Mouse (Mus musculus): ENCODE data around the gene Mettl7b. TPM values are rescaled to one million over a fixed set of nuclear protein-coding genes. Genes with fewer than 3 reads are reported as not detected.

The Mettl7b gene
- polyA plus RNA-seq, 1 experiment from 2014 or later = 68.0 TPM

DNA sequence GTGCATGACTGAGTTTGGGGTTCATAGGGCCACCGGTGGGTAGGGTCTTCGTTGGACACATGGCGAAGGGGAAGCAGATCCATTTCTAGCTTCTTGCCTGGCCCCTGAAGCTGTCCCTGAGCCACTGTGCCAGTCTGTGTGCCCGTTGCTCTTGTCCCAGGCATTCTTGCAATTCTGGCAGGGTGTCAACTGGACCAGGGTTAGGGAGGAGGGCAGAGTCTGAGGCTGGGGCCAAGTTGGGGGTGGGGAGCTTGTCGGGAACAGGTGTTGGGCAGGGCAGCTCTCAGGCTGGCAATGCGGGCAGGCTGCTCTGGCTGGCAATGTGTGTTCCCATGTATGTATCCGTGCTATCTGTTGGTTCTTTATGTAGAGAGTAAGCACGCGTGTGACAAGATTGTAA, 22.3 kb downstream of the Mettl7b start:
- Histone ChIP-seq H3K27ac (replicated peaks) (no peak overlapping the region), H3K27me3 (ENCODE audit: control insufficient read depth, insufficient read depth, low read length) (no peaks in the 10 kb centered on the region), H3K4me2 (replicated peaks; ENCODE audit: low read depth) (no peak overlapping the region), H3K4me3 (ENCODE audit: low read depth, low read length) (no peak overlapping the region), H3K4me1 (replicated peaks; ENCODE audit: control insufficient read depth, insufficient read depth) (no peaks in the 10 kb centered on the region), H3K36me3 (ENCODE audit: control insufficient read depth, insufficient read depth, low read length) (no peaks in the 10 kb centered on the region), H3K9me3 (ENCODE audit: control insufficient read depth, low read length) (no peaks in the 10 kb centered on the region), H3K9ac (ENCODE audit: low read length) (no peak overlapping the region)
- ATAC-seq (ENCODE audit: low FRiP score, low TSS enrichment) (peak; percentile 68), DNase-seq (ENCODE audit: low spot score) (peak; percentile 75)
- TF ChIP-seq EP300 (optimal IDR thresholded peaks at IDR 0.05) (no peak), CTCF (IDR thresholded peaks at IDR 0.05; ENCODE audit: low read depth) (no peak)
- WGBS = 58% methylated on average over 9 of the region's 9 CpGs

DNA sequence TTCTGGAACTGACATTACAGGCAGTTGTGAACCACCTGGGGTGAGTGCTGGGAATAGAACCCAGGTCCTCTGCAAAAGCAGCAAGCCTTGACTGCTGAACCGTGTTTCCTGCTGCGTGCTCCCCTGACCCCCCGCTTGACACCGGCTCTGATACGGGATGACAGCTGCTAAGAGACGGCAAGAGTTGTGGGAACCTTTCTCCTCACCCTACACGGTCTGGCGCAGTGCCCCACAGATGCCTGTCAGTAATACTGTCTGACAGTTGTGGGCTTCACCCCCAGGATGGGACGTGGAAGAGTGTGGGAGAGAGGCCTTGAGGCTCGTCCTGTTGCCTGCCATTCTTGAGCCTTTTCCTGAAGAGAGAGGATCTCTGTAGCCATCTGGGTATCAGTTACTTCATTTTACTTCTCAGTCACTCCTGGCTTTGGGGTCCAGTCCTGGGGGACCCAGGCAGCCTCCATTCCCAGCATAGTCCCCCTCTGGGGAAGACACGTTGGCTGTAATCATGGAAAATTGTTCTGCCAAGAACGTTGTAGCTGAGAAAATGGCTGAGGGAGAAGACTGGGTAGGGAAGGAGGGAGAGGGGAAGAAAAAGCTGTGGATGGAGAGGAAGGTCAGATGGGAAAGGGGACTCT, 22.9 kb downstream of the Mettl7b start:
- Histone ChIP-seq H3K36me3 (ENCODE audit: control insufficient read depth, insufficient read depth, low read length) (no peaks in the 10 kb centered on the region), H3K27ac (replicated peaks) (no peak overlapping the region), H3K4me3 (ENCODE audit: low read depth, low read length) (no peak overlapping the region), H3K27me3 (ENCODE audit: control insufficient read depth, insufficient read depth, low read length) (no peaks in the 10 kb centered on the region), H3K4me1 (replicated peaks; ENCODE audit: control insufficient read depth, insufficient read depth) (no peaks in the 10 kb centered on the region), H3K9ac (ENCODE audit: low read length) (no peak overlapping the region), H3K9me3 (ENCODE audit: control insufficient read depth, low read length) (no peaks in the 10 kb centered on the region), H3K4me2 (replicated peaks; ENCODE audit: low read depth) (no peak overlapping the region)
- WGBS = 69% methylated on average over 12 of the region's 12 CpGs
- no peak for TF ChIP-seq EP300 (optimal IDR thresholded peaks at IDR 0.05)
- TF ChIP-seq CTCF (IDR thresholded peaks at IDR 0.05; ENCODE audit: low read depth) = no peak
- ATAC-seq (ENCODE audit: low FRiP score, low TSS enrichment) (no peak), DNase-seq (ENCODE audit: low spot score) (no peak)

DNA sequence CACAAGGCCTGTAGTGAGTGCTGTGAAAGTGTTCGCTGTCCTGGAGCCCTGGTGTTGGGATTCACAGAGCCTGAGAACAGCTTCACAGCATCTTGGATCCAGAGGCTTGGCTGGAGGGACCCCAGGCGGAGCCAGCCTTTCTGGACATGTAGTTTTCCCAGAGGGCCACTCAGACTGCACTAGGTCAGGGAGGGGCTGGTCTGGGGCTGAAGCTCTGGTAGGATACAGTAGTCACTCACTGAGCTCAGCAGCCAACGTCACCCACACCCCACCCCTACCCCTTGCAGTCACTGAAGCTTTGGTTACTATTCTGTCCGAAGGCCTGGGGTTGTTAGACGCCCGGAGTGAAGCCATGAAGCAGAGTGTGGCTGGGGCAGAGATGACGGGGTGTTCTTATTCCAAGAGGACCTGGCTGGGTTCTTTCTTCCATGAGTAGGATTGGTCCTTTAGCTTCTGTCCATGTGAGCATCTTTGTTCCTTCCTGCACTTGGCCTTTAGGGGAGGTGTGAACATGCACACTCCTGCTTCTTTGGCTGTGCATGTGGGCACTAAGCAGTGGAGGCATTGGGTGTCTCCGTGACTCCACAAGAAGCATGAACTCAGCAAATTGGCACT, 24.9 kb downstream of the Mettl7b start:
- no peak for DNase-seq (ENCODE audit: low spot score)
- no peaks in the 10 kb centered on the region for H3K4me1 ChIP-seq (replicated peaks; ENCODE audit: control insufficient read depth, insufficient read depth)
- no peak overlapping the region; the same call in 1 of the 2 replicates for H3K4me2 ChIP-seq (replicated peaks; ENCODE audit: low read depth)
- no peak overlapping the region for H3K4me3 ChIP-seq (ENCODE audit: low read depth, low read length)
- no peak overlapping the region for H3K27ac ChIP-seq (replicated peaks)
- no peak overlapping the region for H3K9ac ChIP-seq (ENCODE audit: low read length)
- ATAC-seq (ENCODE audit: low FRiP score, low TSS enrichment) = no peak
- TF ChIP-seq CTCF (IDR thresholded peaks at IDR 0.05; ENCODE audit: low read depth) (no peak), EP300 (optimal IDR thresholded peaks at IDR 0.05) (no peak)
- no peaks in the 10 kb centered on the region for H3K36me3 ChIP-seq (ENCODE audit: control insufficient read depth, insufficient read depth, low read length)
- H3K9me3 ChIP-seq (ENCODE audit: control insufficient read depth, low read length) = no peaks in the 10 kb centered on the region
- H3K27me3 ChIP-seq (ENCODE audit: control insufficient read depth, insufficient read depth, low read length) = no peaks in the 10 kb centered on the region
- 70% methylated on average over 8 of the region's 8 CpGs for WGBS

DNA sequence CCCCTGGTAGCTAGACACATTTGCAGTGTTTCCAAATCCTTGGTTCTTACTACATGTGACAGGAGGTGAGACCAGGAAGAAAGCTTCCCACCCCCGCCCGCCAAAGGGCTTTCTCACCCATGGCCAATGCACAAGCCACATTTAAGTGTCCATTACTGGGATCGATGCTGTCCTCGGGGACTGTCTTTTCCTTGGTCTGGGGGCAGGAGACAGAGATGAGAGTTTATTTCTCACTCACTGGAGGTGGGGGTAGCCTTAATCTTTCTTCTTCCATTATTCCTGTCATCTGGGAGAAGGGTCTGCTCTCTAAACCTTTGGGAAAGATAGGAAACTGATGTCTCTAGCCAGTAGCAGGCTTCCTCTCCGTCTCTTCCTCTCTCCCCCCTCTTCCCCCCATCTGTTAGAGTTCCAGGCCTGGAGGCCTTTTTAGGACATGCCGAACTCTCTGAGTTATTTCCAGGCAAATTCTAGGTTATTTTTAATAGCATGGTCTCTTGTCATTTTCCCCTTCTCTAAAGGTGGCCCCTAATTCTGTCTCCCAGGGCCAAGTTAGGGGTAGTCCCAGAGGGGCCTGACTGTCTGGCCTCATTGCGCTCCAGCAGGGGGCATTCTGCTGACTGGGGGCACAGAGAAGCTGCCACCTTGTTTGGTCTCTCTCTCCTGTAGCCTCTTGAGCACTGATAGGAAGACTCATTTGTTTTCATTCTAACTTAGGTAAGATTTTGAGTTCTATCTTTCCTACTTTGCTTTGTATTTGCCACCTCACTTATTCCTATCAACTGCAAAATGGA, 25.6 kb downstream of the Mettl7b start:
- Histone ChIP-seq H3K4me1 (replicated peaks; ENCODE audit: control insufficient read depth, insufficient read depth) (no peaks in the 10 kb centered on the region), H3K9me3 (ENCODE audit: control insufficient read depth, low read length) (no peaks in the 10 kb centered on the region), H3K27ac (replicated peaks) (no peak overlapping the region), H3K36me3 (ENCODE audit: control insufficient read depth, insufficient read depth, low read length) (no peaks in the 10 kb centered on the region), H3K4me2 (replicated peaks; ENCODE audit: low read depth) (peak overlapping the region; percentile 79; the same call in 1 of the 2 replicates), H3K27me3 (ENCODE audit: control insufficient read depth, insufficient read depth, low read length) (no peaks in the 10 kb centered on the region), H3K4me3 (ENCODE audit: low read depth, low read length) (peak overlapping the region; percentile 47; the same call in 1 of the 2 replicates), H3K9ac (ENCODE audit: low read length) (no peak overlapping the region)
- 65% methylated on average over 7 of the region's 7 CpGs for WGBS
- DNase-seq (ENCODE audit: low spot score) (no peak), ATAC-seq (ENCODE audit: low FRiP score, low TSS enrichment) (no peak)
- TF ChIP-seq CTCF (IDR thresholded peaks at IDR 0.05; ENCODE audit: low read depth) = peak; percentile 23; the same call in 1 of the 2 replicates
- TF ChIP-seq EP300 (optimal IDR thresholded peaks at IDR 0.05) = no peak

DNA sequence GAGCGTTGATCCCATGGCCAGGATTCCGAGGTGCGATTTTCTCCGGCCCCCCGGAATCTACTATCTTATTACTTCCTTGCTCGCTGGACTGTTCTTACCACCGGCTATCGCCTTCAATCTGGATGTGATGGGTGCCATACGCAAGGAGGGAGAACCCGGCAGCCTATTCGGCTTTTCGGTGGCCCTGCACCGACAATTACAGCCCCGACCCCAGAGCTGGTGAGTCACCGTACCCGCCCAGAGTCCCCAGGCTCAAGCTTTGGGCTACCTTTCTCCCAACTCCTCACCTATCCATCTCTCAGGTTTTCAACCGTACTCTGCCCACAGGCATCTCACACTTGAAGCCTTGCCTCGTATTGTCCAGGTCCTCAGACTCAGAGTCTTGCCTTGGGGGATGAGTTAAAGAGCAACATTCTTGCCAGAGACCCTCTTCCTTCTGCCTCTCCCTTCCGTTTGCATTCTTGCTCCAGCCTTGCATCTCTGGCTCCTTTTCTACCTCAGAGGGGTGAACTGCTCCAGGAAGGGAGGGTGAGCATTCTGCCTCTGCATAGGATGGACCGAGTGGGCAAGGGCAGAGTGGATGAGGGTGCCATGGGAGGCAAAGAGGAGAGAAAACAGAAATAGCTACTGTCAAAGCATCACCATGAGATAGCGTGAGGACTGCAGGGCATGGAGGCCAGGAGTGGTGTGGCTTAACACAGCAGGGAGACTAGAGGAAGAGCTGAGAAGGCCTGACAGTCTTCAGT, 26.6 kb downstream of the Mettl7b start:
- peak overlapping the region; percentile 58 for H3K9ac ChIP-seq (ENCODE audit: low read length)

More for the DNA sequence above, 26.6 kb downstream of the Mettl7b start:
- no peaks in the 10 kb centered on the region for H3K9me3 ChIP-seq (ENCODE audit: control insufficient read depth, low read length)
- H3K27me3 ChIP-seq (ENCODE audit: control insufficient read depth, insufficient read depth, low read length) = no peaks in the 10 kb centered on the region
- peak overlapping the region; percentile 79 for H3K4me2 ChIP-seq (replicated peaks; ENCODE audit: low read depth)
- ATAC-seq (ENCODE audit: low FRiP score, low TSS enrichment) = no peak
- H3K4me3 ChIP-seq (ENCODE audit: low read depth, low read length) = peak overlapping the region; percentile 47
- DNase-seq (ENCODE audit: low spot score) = no peak
- H3K36me3 ChIP-seq (ENCODE audit: control insufficient read depth, insufficient read depth, low read length) = no peaks in the 10 kb centered on the region
- TF ChIP-seq CTCF (IDR thresholded peaks at IDR 0.05; ENCODE audit: low read depth) (no peak), EP300 (optimal IDR thresholded peaks at IDR 0.05) (no peak)
- no peaks in the 10 kb centered on the region for H3K4me1 ChIP-seq (replicated peaks; ENCODE audit: control insufficient read depth, insufficient read depth)
- H3K27ac ChIP-seq (replicated peaks) = no peak overlapping the region
- WGBS = 6% methylated on average over 21 of the region's 21 CpGs
